Mouse (Mus musculus): ENCODE data around the gene Umodl1.

- no peak for TF ChIP-seq CTCF (IDR thresholded peaks at IDR 0.05; ENCODE audit: borderline replicate concordance, extremely low read depth, insufficient read depth, insufficient read length)
- no peak for TF ChIP-seq POLR2A (IDR thresholded peaks at IDR 0.05; ENCODE audit: borderline replicate concordance, extremely low read depth, insufficient read depth, insufficient read length, poor library complexity, severe bottlenecking)
These were observed 105.8 kb downstream of the Umodl1 start for GRCm38 (mm10) chr17:31060196-31060587.
